Mouse (Mus musculus) liver, embryonic 15.5 days (tissue): ENCODE results near the gene Cep104. TPM values are rescaled to one million over a fixed set of nuclear protein-coding genes. Genes with fewer than 3 reads are reported as not detected.

Experiments
- ATAC-seq: fragments of 200-750 bp; cut with Nextera tagmentation; 2 replicates; pipeline ENCODE4 v1.8.0; 2017; ENCODE audit warnings: moderate number of reproducible peaks, mild to moderate bottlenecking, moderate library complexity; ENCODE audit not compliant: insufficient read depth
- H3K27ac ChIP-seq: fragments of 300-500 bp; sonication (generic); replicated peaks from 2 replicates; pipeline ENCODE4 v1.5.1; 2015; ENCODE audit warnings: mild to moderate bottlenecking, inconsistent platforms
- H3K27me3 ChIP-seq: fragments of 300-500 bp; sonication (generic); 2 replicates; pipeline ENCODE4 v1.6.1; 2015; ENCODE audit warnings: mild to moderate bottlenecking, inconsistent platforms
- H3K36me3 ChIP-seq: fragments of 300-500 bp; sonication (generic); replicated peaks from 2 replicates; pipeline ENCODE4 v1.6.1; 2015; ENCODE audit warnings: moderate library complexity, mild to moderate bottlenecking, inconsistent platforms
- H3K4me1 ChIP-seq: fragments of 300-500 bp; sonication (generic); replicated peaks from 2 replicates; pipeline ENCODE4 v1.6.1; 2015; ENCODE audit warnings: inconsistent platforms
- H3K4me2 ChIP-seq: fragments of 300-500 bp; sonication (generic); 2 replicates; pipeline ENCODE4 v1.6.1; 2015; ENCODE audit warnings: moderate library complexity, mild to moderate bottlenecking, inconsistent platforms
- H3K4me3 ChIP-seq: fragments of 300-500 bp; sonication (generic); replicated peaks from 2 replicates; pipeline ENCODE4 v1.5.1; 2015; ENCODE audit warnings: mild to moderate bottlenecking, inconsistent platforms
- H3K9ac ChIP-seq: fragments of 300-500 bp; sonication (generic); 2 replicates; pipeline ENCODE4 v1.6.1; 2015; ENCODE audit warnings: moderate library complexity, mild to moderate bottlenecking, inconsistent platforms
- H3K9me3 ChIP-seq: fragments of 300-500 bp; sonication (generic); replicated peaks from 2 replicates; pipeline ENCODE4 v1.6.1; 2016; ENCODE audit warnings: inconsistent platforms
- WGBS: fragments of 180-500 bp; shearing (Covaris S2); methylation state at CpG from one replicate; pipeline ENCODE4 v1.1.7; 2015; ENCODE audit warnings: mixed read lengths; ENCODE audit not compliant: insufficient replicate concordance; 5-methylcytosine and 5-hydroxymethylcytosine counted together
- polyA plus RNA-seq: library from polyadenylated mRNA; unstranded; fragments of >200 nt; fragmentation: Nextera tagmentation; extraction: Ambion mirVana; gene quantifications from 2 replicates; pipeline ENCODE4 v1.2.1, GENCODE M21; 2015

The Cep104 gene
- 6.4 and 6.7 TPM in 2 replicates for polyA plus RNA-seq

GRCm38 (mm10) chr4:153974431-153975291 lies at the start of gene Cep104, which contains the start of gene Dffb:
Gene Cep104 (plus strand): TSS chr4:153975194.
Gene Dffb (minus strand): TSS chr4:153975126.
- H3K9me3 ChIP-seq, result no peaks in the 10 kb centered on the region
- H3K4me1 ChIP-seq, result peaks cover 42% of the 10 kb centered on the region
- H3K4me3 ChIP-seq, result peak within 1 kb of the TSS; percentile 96
- H3K4me2 ChIP-seq, result peak within 1 kb of the TSS; percentile 86
- ATAC-seq, result peak; percentile 97
- WGBS, result under 1% methylated on average over 68 of the region's 68 CpGs
- peaks cover 23% of the 10 kb centered on the region for H3K36me3 ChIP-seq
- H3K27me3 ChIP-seq, result no peaks in the 10 kb centered on the region
- peak within 1 kb of the TSS; percentile 80 for H3K9ac ChIP-seq
- peak within 1 kb of the TSS; percentile 63 for H3K27ac ChIP-seq

- H3K9me3 ChIP-seq, result no peaks in the 10 kb centered on the region
- no peak overlapping the region for H3K4me3 ChIP-seq
- H3K4me1 ChIP-seq, result no peaks in the 10 kb centered on the region
- no peaks in the 10 kb centered on the region for H3K36me3 ChIP-seq
- H3K9ac ChIP-seq, result no peak overlapping the region
- WGBS, result 70% methylated on average over 11 of the region's 11 CpGs
- no peaks in the 10 kb centered on the region for H3K27me3 ChIP-seq
- H3K4me2 ChIP-seq, result no peak overlapping the region
- no peak overlapping the region for H3K27ac ChIP-seq
- ATAC-seq, result no peak
Observed at GRCm38 (mm10) chr4:153928772-153929299, 46.2 kb upstream of the Cep104 start.

- ATAC-seq, result no peak
- Histone ChIP-seq H3K27me3 (no peaks in the 10 kb centered on the region), H3K36me3 (no peaks in the 10 kb centered on the region), H3K27ac (no peak overlapping the region), H3K4me3 (no peak overlapping the region), H3K4me1 (no peaks in the 10 kb centered on the region), H3K4me2 (no peak overlapping the region), H3K9ac (no peak overlapping the region), H3K9me3 (no peaks in the 10 kb centered on the region)
- WGBS, result 48% methylated on average over 10 of the region's 10 CpGs
Observed at GRCm38 (mm10) chr4:153929425-153929824, 45.6 kb upstream of the Cep104 start.

GRCm38 (mm10) chr4:153929921-153930320 lies 45.1 kb upstream of the Cep104 start:
- Histone ChIP-seq H3K27me3 (no peaks in the 10 kb centered on the region), H3K9ac (no peak overlapping the region), H3K4me2 (no peak overlapping the region), H3K27ac (no peak overlapping the region), H3K4me1 (no peaks in the 10 kb centered on the region), H3K9me3 (no peaks in the 10 kb centered on the region), H3K36me3 (no peaks in the 10 kb centered on the region), H3K4me3 (no peak overlapping the region)
- ATAC-seq, result no peak
- 52% methylated on average over 4 of the region's 4 CpGs for whole genome bisulfite sequencing

GRCm38 (mm10) chr4:153943243-153943642 lies 31.8 kb upstream of the Cep104 start:
- H3K4me3 ChIP-seq, result no peak overlapping the region
- ATAC-seq, result no peak
- no peak overlapping the region for H3K9ac ChIP-seq
- H3K36me3 ChIP-seq, result no peaks in the 10 kb centered on the region
- H3K4me1 ChIP-seq, result no peaks in the 10 kb centered on the region
- no peak overlapping the region for H3K27ac ChIP-seq
- no peaks in the 10 kb centered on the region for H3K9me3 ChIP-seq
- H3K4me2 ChIP-seq, result no peak overlapping the region
- 40% methylated on average over 4 of the region's 4 CpGs for WGBS
- peaks cover 28% of the 10 kb centered on the region for H3K27me3 ChIP-seq

GRCm38 (mm10) chr4:153944261-153944660 lies 30.7 kb upstream of the Cep104 start:
- Histone ChIP-seq H3K27ac (no peak overlapping the region), H3K9me3 (no peaks in the 10 kb centered on the region), H3K4me1 (no peaks in the 10 kb centered on the region), H3K4me3 (no peak overlapping the region), H3K27me3 (peaks cover 33% of the 10 kb centered on the region), H3K36me3 (no peaks in the 10 kb centered on the region), H3K9ac (no peak overlapping the region), H3K4me2 (no peak overlapping the region)
- no peak for ATAC-seq
- 41% methylated on average over 6 of the region's 6 CpGs for WGBS

- H3K27ac ChIP-seq, result no peak overlapping the region
- no peak for ATAC-seq
- H3K9ac ChIP-seq, result no peak overlapping the region
- no peak overlapping the region for H3K4me3 ChIP-seq
- WGBS, result 59% methylated on average over 6 of the region's 6 CpGs
- H3K4me2 ChIP-seq, result no peak overlapping the region
- no peaks in the 10 kb centered on the region for H3K4me1 ChIP-seq
- peaks cover 35% of the 10 kb centered on the region for H3K27me3 ChIP-seq
- no peaks in the 10 kb centered on the region for H3K9me3 ChIP-seq
- H3K36me3 ChIP-seq, result no peaks in the 10 kb centered on the region
Observed at GRCm38 (mm10) chr4:153945741-153946140, 29.3 kb upstream of the Cep104 start.

GRCm38 (mm10) chr4:153950372-153950771 lies 24.6 kb upstream of the Cep104 start:
- H3K27me3 ChIP-seq, result peaks cover 56% of the 10 kb centered on the region

GRCm38 (mm10) chr4:153951150-153951549 lies 23.8 kb upstream of the Cep104 start:
- no peak for ATAC-seq

More at GRCm38 (mm10) chr4:153950372-153950771, 24.6 kb upstream of the Cep104 start:
- H3K4me2 ChIP-seq, result no peak overlapping the region
- ATAC-seq, result no peak
- no peak overlapping the region for H3K9ac ChIP-seq
- H3K4me1 ChIP-seq, result no peaks in the 10 kb centered on the region
- no peaks in the 10 kb centered on the region for H3K9me3 ChIP-seq
- 51% methylated on average over 2 of the region's 2 CpGs for WGBS
- no peak overlapping the region for H3K4me3 ChIP-seq
- H3K27ac ChIP-seq, result no peak overlapping the region
- H3K36me3 ChIP-seq, result no peaks in the 10 kb centered on the region

GRCm38 (mm10) chr4:153951692-153952091 lies 23.3 kb upstream of the Cep104 start:
- Histone ChIP-seq H3K4me3 (no peak overlapping the region), H3K27ac (no peak overlapping the region), H3K36me3 (no peaks in the 10 kb centered on the region), H3K9ac (no peak overlapping the region), H3K9me3 (no peaks in the 10 kb centered on the region), H3K27me3 (peaks cover 58% of the 10 kb centered on the region), H3K4me2 (no peak overlapping the region), H3K4me1 (peaks cover 5% of the 10 kb centered on the region)
- 45% methylated on average over 5 of the region's 5 CpGs for WGBS
- ATAC-seq, result no peak

More at GRCm38 (mm10) chr4:153951150-153951549, 23.8 kb upstream of the Cep104 start:
- H3K4me3 ChIP-seq, result no peak overlapping the region
- no peak overlapping the region for H3K9ac ChIP-seq
- peaks cover 61% of the 10 kb centered on the region for H3K27me3 ChIP-seq
- no peaks in the 10 kb centered on the region for H3K36me3 ChIP-seq
- H3K4me2 ChIP-seq, result no peak overlapping the region
- 41% methylated on average over 3 of the region's 3 CpGs for WGBS
- H3K27ac ChIP-seq, result no peak overlapping the region
- H3K4me1 ChIP-seq, result no peaks in the 10 kb centered on the region
- no peaks in the 10 kb centered on the region for H3K9me3 ChIP-seq

GRCm38 (mm10) chr4:153955651-153956050 lies 19.3 kb upstream of the Cep104 start:
- Histone ChIP-seq H3K27ac (no peak overlapping the region), H3K4me1 (peaks cover 20% of the 10 kb centered on the region), H3K9ac (no peak overlapping the region), H3K4me3 (no peak overlapping the region), H3K27me3 (peaks cover 37% of the 10 kb centered on the region), H3K9me3 (no peaks in the 10 kb centered on the region), H3K36me3 (peaks cover 13% of the 10 kb centered on the region), H3K4me2 (no peak overlapping the region)
- 78% methylated on average over 8 of the region's 8 CpGs for WGBS
- ATAC-seq, result no peak
